Mouse (Mus musculus) large intestine, adult 2 months (tissue): ENCODE results near the gene Mkrn3. TPM values are rescaled to one million over a fixed set of nuclear protein-coding genes. Genes with fewer than 3 reads are reported as not detected.
A peak's percentile ranks its signal among the peaks of the same experiment; 100 is the strongest.

Source experiments
- DNase-seq: peaks from one replicate; pipeline ENCODE4 v3.0.0-alpha.2; 2012; ENCODE audit warnings: low read depth, low spot score
- WGBS: fragments of 180-500 bp; shearing (Covaris S2); methylation state at CpG from one replicate; pipeline ENCODE4 v1.1.7; 2018; 5-methylcytosine and 5-hydroxymethylcytosine counted together
- polyA plus RNA-seq: library from polyadenylated mRNA; depleted of rRNA; stranded (reverse); fragments of >200 nt; gene quantifications from 2 replicates; pipeline ENCODE4 v1.2.3, GENCODE M21; 2012; rRNA removed

The Mkrn3 gene
- polyA plus RNA-seq, result 0.25 and 0.30 TPM in 2 replicates

GRCm38 (mm10) chr7:62419493-62420360, at the start of gene Mkrn3:
Gene Mkrn3 (minus strand): TSS chr7:62420139.
- DNase-seq, result peak; percentile 25
- 25% methylated on average over 49 of the region's 49 CpGs for WGBS

- WGBS, result 23% methylated on average over 82 of the region's 82 CpGs
- DNase-seq, result no peak
These were observed 44.2 kb upstream of the Mkrn3 start, which contains the start of gene Peg12 for GRCm38 (mm10) chr7:62463878-62464755. Gene Peg12 (minus strand): TSS chr7:62464510.

GRCm38 (mm10) chr7:62463007-62463877, 43.3 kb upstream of the Mkrn3 start:
- WGBS, result 28% methylated on average over 55 of the region's 55 CpGs
- DNase-seq, result no peak

GRCm38 (mm10) chr7:62462229-62463006, 42.5 kb upstream of the Mkrn3 start:
- no peak for DNase-seq
- 29% methylated on average over 13 of the region's 13 CpGs for WGBS

DNA sequence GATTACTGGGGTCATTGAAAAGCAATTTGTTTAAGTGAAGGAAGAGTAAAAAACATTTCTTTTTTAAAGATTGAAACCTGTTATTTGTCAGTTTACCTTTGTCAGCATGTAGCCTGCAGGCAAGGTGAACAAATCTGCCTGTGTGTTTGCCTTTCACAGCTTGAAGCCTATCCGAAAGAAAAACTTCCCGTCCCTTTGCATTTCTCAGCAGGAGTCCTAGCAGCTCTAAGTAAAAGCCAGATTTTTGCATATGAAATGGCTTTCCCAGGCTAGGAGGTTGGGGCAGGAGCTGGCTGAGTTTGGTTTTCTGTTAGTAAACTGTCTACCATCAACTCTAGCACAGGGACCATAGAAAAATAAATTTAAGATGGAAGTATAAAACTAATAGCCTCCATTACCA, 32.4 kb upstream of the Mkrn3 start:
- 33% methylated on average over 2 of the region's 2 CpGs for WGBS
- no peak for DNase-seq

DNA sequence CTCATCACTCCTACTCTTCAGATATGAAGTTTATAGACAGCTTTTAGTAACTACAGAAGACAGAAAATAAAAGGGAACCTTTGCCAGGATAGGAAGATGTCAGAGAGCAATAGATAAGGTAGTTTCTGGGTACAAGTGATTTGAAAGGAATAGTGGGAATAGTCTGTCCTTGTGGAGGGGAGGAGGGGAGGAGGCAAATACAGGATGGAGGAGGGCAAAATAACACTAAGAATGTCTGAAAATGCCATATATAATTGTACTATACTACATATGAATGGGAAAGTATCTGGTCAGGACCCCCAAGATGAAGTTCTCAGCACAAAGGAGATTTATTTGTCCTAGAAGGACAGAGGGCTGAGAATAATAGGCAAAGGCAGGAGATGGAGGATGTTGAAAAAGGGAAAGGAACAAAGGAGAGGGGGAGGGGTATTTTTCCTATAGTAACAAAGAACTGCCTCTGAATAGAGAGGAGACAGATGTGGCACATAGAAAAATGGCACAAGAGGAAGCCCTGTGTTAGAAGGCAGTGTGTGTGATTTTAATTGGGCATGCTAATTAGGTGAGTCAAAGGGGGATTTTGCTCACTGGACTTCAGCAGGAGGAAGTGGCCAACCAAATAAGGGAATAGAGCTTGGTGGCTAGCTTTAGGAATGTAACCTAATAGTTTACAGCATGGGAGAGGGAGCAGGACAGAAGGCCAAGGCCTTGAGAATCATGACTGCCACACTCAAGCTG, 25.7 kb upstream of the Mkrn3 start:
- DNase-seq, result no peak

DNA sequence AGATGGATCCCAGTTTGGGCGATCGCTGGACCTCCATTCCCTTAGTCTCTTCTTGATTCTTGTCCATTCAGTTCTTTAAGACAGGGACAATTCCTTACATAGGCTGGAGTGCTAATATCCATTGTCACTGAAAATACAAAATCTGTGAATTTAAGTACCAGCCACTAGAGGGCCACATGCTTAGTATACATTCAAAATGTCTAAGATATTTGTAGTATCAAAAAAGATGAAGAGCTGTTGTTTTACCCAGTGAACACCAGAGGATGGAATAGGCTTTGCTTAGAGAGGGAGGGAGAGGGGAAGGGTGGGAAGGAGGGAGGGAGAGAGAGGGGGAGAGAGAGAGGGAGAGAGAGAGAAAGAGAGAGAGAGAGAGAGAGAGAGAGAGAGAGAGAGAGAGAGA, 16.5 kb upstream of the Mkrn3 start:
- no peak for DNase-seq
- WGBS, result 64% methylated on average over 2 of the region's 2 CpGs

GRCm38 (mm10) chr7:62433243-62433642, 13.3 kb upstream of the Mkrn3 start:
- 22% methylated on average over 3 of the region's 3 CpGs for WGBS
- DNase-seq, result no peak

GRCm38 (mm10) chr7:62428337-62428736, 8.4 kb upstream of the Mkrn3 start:
- no peak for DNase-seq

GRCm38 (mm10) chr7:62423210-62423609, 3.3 kb upstream of the Mkrn3 start:
- no peak for DNase-seq
- WGBS, result 52% methylated on average over 4 of the region's 4 CpGs

More at GRCm38 (mm10) chr7:62428337-62428736, 8.4 kb upstream of the Mkrn3 start:
- 23% methylated on average over 8 of the region's 8 CpGs for WGBS

- 74% methylated on average over 6 of the region's 6 CpGs for WGBS
- no peak for DNase-seq
These were observed 627 bp upstream of the Mkrn3 start for GRCm38 (mm10) chr7:62420566-62420965.

DNA sequence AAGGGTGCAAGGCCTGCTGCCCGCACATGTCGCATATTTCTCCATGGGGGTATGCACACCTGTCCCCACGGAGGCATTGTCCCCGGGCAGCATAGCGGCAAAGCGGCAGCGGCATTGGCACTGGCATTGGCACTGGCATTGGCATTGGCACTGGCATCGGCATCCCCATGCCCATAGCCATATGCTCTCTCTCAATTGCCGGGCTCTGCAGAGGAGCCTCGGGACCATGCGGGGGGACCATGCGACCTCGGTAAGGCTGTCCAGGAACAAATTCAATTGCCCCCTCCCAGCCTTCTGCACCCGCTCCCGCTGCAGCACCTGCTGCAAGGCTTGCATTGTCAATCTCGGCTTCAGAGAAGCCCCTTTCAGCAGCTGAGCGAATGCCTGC, 840 bp downstream of the Mkrn3 start:
- WGBS, result 61% methylated on average over 17 of the region's 17 CpGs

DNA sequence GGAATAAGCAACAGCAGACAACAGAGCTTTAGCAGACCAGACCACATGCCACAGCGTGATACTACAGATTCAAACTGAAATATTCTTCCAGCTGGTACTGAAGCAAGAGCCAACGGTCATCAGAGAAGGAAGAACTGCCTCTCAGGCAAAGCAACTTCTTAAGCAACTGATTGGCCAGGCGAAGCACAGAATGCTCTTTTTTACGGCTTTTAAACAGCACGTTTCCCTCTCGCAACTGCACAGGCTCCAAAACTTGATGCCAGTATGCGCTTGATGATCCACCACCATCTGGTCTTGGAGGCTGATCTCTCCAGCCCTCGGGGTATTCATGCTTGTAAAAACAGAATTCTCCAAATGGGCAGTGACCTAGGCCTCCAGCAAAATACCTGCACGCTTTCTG, 1.6 kb downstream of the Mkrn3 start:
- 76% methylated on average over 9 of the region's 9 CpGs for WGBS
- DNase-seq, result no peak

More for the DNA sequence above, 840 bp downstream of the Mkrn3 start:
- no peak for DNase-seq

DNA sequence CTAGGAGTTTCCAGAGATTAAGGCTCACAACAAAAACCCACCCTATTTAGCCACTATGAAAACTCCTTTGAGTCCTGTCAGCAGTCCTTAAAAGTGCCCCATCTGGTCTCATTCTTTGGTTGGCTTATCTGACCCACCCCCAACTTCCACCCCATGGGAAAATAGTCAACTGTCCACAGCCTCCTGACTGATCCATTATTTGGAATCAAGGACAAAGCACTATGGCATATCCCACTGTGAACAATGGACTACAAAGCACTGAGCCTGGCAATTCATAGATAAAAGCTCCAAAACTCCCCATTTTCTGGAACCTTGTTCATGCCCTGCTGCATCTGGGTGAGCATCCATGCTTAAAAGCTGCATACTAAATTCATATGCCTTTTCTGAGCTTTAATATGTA, 3.8 kb downstream of the Mkrn3 start:
- no peak for DNase-seq

DNA sequence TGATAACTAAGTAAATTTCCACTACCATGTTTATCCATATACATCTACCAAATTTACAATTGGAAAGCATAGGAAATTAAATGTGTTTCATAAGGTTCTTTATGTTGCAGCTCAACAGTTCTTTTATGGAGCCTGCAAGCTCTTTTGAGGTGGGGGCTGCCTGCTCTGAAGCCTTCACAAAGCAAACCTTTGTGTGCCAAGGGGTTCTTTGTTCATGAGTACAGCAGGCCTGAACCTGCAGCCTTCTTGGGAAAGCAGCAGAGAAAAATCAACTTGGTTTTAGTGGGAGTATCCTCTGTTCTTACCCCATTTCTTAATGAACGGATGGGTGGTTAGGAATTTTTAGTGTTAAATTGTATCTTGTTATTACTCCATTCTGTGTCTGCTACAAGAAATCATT, 4.7 kb downstream of the Mkrn3 start:
- DNase-seq, result no peak
- 66% methylated on average over 1 of the region's 1 CpGs for WGBS

DNA sequence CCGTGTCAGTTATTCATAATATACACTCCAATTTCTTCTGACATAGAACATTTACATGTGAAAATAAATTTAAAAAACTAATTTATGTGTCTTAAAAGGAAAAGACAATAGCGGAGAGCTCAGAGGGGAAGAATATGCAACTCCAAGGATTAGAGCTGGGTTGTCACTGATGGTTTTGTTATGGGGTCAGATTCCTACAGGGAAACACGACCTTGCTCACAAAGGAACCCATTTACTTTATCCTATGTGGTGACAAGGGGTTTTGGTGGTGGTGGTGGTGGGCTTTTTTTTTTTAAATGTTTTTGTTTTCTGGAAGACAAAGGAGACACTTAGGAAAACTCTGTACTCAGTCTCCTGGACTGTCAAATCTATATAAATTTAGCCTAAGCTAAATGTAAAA, 12.1 kb downstream of the Mkrn3 start:
- no peak for DNase-seq
- 68% methylated on average over 3 of the region's 3 CpGs for WGBS

DNA sequence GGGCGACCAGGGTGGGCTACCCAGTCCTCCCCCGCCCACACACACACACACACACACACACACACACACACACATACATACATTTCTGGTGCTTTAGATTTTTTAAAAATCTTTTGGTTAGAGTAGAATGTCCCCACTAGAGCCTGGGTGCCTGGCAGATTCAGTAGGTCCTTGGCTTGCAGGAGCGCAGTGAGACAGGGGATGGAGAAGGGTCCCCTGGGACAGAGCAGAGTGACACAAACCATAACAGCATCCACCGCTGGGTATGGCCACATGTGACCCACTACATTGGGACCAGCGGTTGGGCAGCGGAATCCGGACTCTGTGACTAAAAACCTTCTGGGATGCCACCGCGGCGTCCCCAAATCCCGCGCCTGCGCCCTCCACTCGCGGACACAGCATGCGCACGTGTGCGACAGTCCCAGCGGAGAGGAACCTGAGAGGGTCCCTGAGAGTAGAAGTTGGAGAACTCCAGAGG, 13.3 kb downstream of the Mkrn3 start:
- WGBS, result 47% methylated on average over 19 of the region's 19 CpGs
- DNase-seq, result no peak

DNA sequence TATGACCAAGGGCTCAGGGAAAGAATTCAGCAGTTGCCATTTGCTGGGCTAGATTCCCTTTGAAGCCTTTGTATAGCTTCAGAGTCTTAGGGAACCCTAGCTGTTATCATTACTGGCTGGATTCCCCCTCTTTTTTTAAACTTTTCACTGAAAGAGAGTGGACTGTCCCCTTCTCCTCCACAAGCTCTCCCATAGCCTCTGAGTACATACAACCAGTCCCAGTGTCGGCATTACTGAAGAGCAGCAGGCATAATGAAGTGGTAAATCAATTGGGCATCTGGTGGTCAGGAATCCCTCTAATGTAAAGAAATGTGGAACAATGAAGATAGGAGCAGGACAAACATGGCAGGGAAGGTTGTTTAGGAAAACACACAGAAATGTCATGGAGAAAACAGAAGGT, 27.7 kb downstream of the Mkrn3 start:
- DNase-seq, result no peak
- 32% methylated on average over 1 of the region's 1 CpGs for WGBS
